Mouse (Mus musculus) thymus, postnatal 25 days (tissue): ENCODE measurements around the gene Mark3.

ENCODE experiments used
- DNase-seq: peaks from one replicate; pipeline ENCODE4 v3.0.0; 2022

Mark3 gene

GRCm38 (mm10) chr12:111677882-111678669, 103.8 kb downstream of the Mark3 start, which contains the start of gene Trmt61a:
Gene Trmt61a, plus strand, starts transcription at chr12:111678105.
- DNase-seq, result peak; percentile 88

- DNase-seq, result no peak
Observed at GRCm38 (mm10) chr12:111678670-111678933, 104.3 kb downstream of the Mark3 start.

DNA sequence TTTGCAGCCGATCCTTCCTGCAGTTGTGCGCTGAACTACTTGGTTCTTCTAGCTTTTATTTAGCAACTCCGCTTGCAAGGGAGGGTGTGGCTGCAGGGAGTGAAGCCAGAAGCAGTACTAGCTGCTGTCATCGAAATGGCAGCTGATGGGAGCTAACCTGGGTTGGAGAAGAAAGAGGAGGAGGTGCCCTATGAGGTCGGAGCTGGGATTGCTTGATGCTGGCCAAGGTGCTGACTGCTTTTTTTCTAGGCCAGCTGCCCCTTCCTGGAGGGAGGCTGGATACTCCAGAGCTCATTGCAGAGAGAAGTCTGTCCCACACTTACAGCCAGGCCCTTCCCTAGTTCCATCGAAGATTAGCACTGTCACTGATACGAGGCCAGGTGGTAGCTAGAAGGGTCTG, 104.7 kb downstream of the Mark3 start:
- no peak for DNase-seq

DNA sequence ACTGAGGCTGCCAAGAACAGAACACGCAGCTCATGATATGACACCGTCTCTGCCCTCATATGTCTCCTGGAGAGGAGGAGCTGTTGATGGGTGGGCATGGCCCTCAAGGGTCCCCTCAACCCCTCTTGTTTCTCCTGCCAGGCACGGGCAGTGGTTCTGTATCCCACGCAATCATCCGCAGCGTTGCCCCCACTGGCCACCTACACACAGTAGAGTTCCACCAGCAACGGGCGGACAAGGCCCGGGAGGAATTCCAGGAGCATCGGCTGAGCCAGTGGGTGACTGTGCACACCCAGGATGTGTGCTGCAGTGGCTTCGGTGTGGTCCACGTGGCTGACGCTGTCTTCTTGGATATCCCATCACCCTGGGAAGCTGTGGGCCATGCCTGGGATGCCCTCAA, 106.3 kb downstream of the Mark3 start:
- no peak for DNase-seq

- DNase-seq, result no peak
Observed at GRCm38 (mm10) chr12:111681305-111681704, 107.0 kb downstream of the Mark3 start.

GRCm38 (mm10) chr12:111682003-111682402, 107.7 kb downstream of the Mark3 start:
- no peak for DNase-seq

DNA sequence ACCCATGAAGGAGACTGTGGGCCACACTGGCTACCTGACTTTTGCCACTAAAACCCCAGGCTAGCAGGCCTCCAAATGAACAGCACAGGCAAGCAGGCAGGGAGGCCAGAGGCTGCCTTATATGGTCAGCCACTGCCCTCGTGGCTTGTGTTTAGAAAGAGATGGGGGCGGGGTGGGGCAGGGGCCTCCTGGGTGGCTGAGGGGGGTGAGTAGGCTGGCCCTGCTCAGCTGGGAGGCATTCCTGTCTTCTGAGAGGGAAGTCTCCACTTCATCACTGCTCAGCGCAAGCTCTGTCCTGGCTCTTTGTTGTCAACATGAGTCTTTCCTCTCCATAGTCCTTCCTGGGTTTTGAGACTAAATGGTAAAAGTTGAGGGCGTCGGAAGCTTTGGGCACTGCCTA, 108.5 kb downstream of the Mark3 start:
- no peak for DNase-seq

DNA sequence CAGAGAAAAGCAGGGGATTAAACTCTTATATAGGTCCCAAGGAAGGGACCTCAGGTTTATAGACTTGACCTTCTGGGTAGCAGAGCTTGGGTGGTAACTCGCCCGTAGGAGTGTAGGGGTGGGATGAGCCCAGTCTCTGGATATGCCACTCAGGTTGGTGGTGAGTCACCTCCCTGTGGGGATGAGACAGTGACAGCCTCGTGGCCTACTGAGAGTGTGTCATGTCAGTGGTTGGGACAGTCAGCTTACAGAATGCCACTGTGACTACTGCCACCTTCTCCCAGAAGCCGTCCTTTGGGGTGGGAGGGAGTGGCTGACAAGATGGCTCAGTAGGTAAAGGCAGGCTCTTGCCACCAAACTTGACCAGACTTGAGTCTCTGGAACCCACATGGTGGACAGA, 112.1 kb downstream of the Mark3 start:
- DNase-seq, result no peak

GRCm38 (mm10) chr12:111687350-111688068, 113.2 kb downstream of the Mark3 start:
- no peak for DNase-seq

- no peak for DNase-seq
Observed at GRCm38 (mm10) chr12:111688069-111688428, 113.7 kb downstream of the Mark3 start.

DNA sequence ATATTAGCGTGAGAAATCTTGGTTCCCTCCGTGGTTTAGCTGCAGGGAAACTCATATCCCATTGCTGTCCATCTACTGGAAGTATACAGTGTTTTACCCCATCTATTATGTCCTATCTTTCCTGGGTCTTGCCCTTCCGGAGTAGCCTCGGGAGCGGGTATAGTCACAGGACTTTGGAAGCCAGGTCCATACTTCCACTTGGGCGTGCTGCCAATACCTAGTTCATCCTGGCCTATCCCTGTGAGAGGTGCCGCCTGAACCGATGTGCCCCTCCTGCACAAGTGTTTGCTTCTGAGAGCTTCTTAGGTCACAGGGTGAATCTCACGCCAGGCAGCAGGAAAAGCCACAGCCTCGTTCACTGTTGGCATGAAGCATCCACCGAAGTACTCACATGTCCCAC, 115.1 kb downstream of the Mark3 start:
- DNase-seq, result no peak

- peak; percentile 61 for DNase-seq
Observed at GRCm38 (mm10) chr12:111691346-111691872, 117.1 kb downstream of the Mark3 start.

DNA sequence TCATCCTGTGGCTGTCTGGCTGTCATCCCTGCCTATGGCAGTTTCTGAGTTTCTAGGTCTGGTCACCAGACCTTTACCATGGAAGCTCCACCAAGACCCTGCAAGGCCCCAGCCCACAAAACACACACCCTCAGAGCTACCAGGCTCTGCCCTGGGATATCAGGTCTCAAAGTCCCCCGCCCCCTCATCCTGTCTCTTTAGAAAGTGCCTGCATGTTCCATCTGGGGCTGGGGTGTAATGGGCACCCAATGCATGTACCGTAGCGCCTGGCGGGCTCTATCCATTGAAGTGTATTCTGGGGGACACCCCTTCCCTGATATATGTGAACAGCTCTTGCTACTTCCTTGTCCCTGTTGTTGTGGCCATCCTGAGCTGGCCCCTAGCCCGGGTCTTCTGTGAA, 118.6 kb downstream of the Mark3 start:
- DNase-seq, result no peak

DNA sequence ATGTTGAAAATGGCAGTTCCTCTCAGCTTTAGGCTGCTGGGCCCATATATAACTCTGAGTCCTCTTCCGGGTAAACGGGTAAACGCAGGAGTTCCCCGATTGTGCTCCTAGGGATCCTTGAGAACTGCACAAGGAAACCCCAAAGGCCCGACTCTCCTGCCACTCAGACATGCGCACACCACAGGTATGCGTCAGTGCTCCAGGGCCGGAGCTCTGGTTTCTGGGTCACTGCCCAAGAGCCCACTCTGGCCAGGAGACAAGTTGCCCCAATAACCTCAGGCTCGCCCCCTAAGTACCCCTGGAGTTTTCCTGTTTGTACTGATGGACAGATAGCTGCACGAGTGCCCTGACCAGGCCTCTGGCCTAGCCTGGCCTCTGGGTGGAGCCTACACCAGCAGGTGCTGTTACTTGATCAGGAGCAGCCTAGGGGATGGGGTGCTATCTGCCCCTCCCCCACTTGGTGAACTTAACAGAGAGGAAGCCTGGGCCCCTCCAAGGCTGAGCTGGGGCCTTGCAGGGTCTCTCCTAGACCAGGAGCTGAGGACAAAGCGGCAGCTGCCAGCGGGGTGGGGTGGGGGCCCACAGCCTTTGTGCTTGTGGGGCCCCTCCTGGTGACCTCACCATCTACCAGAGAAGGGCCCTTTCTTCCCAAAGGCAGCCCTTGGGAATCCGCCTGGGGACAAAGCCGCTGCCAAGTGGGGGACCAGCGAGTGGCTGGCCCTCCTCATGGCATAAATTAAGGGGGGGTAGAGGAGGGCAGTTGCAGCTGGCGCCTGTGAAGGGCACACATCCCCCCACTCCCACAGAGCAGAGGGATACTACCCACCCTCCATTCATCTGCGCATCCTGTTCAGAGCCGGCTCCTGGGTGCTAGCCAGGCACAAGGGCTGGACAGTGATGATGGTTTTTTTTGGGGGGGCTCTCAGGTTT, 119.3 kb downstream of the Mark3 start:
- DNase-seq, result no peak

DNA sequence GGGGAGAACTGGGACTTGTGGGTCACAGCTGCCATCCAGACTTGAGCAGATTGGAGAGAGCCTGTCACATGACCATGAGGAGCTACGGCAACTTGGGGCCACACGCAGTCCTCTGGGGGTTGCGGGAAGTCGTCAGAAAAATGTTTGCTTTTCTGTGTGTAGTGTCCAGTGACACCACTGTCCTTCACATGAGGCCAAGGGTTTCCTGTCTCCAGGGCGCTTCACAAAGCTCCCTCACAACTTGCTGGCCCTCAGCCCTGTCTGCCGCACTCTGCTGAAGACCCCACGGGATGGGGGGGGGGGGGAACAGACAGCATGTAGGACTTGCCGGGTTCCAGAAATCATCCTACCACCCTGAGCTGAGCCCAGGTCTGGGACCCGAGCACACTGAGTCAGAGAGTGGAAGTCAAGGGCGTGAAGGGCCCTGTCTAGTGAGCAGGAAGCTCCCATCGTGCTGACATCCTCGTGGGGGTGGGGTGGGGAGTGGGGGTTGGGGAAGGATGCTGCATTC, 120.0 kb downstream of the Mark3 start:
- no peak for DNase-seq

DNA sequence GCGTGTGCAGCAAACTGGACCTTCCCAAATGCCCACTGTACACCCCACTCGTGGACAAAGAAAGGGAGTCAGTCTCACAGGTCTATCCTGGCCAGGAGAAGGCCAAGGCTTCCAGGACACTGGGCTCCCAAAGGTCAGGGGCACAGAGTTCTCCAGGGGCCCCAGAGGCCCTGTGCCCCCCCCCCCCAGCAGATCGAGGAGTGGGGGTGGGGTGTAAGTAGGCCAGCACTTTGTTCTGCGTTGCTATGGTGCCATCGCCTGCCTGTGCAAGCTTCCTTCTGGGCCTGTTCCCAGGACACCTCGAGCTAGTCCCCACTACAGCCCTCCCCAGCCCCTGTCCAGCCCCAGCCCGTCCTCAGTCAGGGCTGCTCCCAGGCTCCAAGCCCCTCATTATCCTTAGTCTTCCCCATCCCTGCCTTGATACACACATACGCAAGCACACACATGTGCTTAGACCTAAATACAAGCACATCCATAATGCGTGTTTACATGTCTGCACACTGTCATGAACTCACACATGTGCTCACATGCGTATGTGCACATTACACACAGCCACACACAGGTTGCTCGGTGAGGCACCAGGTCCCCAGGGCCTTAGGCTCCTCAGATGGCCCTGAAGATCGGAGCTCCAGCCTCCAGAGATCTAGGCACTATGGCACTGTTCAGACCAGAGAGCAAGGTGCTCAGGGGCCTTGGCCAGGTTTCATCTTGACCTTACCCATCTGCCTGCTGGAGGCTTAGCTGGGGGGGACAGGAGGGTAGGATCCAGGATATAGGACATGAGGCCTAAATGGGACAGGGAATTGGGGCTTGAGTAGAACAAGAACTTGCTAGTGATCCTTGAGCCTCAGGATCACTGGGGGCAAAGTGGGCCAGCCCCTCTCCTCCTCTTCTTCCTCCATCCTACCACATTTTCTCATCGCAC, 120.8 kb downstream of the Mark3 start:
- DNase-seq, result no peak

- peak; percentile 77 for DNase-seq
Observed at GRCm38 (mm10) chr12:111696239-111696638, 121.9 kb downstream of the Mark3 start.

- DNase-seq, result no peak
Observed at GRCm38 (mm10) chr12:111697708-111698107, 123.4 kb downstream of the Mark3 start.

- DNase-seq, result no peak
Observed at GRCm38 (mm10) chr12:111698346-111698913, 124.1 kb downstream of the Mark3 start.

DNA sequence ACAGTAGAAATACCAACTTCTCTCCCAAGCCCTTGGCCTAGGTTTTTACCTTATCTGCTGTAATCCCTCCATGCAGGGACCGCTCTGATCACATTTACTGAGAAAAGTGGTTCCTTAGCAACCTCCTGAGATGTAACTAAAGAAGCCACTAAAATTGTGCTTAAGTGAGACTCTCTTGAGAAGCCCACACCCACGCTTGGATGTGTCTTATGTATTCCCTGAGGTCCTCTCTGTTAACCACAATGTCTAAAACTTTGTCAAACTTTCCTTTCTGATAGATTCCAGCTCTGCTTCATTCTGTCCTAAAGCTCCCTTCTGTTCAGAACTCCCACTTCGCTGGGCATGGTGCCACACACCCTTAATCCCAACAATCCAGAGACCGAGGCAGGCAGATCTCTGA, 125.2 kb downstream of the Mark3 start:
- DNase-seq, result no peak

DNA sequence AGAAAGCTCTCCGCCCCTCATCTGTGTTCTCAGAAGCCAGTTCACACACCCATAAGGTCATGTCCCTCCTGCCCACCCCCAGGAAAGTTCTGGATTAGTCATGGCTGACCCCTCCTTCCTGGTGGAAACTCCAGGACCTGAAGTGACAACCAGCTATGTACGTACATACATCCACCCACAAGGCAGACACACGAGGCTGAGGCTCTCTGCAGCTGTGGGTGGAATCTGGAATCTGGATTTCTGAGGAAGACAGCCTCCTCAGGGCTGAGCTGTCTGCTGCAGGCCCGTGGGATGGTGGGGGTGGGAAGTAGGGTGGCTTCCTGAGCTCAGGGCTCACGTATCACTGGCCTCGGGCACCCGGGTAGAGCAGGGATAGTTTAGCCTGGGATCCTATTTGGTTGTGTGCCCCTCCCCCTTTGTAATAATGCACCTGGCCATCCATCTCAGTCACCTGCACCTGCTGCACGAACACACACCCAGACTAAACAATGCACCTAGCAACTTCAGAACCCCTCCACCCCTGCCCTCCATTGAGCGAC, 126.7 kb downstream of the Mark3 start:
- DNase-seq, result no peak
